Mouse (Mus musculus) spleen, adult 10 weeks (tissue): Measurements from ENCODE around the gene Acvr1b. TPM values are rescaled to one million over a fixed set of nuclear protein-coding genes. Genes with fewer than 3 reads are reported as not detected.

Experiments
- polyA plus RNA-seq: library from polyadenylated mRNA; stranded (reverse); fragments of 350-450 nt; fragmentation: Illumina TruSeq; extraction: RNeasy Lipid Tissue Mini Kit (QIAGEN cat#74804); gene quantifications from one replicate; pipeline ENCODE4 v1.2.3, GENCODE M21; 2015; ENCODE audit warnings: low replicate concordance; ENCODE audit not compliant: insufficient read depth

Gene Acvr1b
- polyA plus RNA-seq, result 15.0 TPM

DNA sequence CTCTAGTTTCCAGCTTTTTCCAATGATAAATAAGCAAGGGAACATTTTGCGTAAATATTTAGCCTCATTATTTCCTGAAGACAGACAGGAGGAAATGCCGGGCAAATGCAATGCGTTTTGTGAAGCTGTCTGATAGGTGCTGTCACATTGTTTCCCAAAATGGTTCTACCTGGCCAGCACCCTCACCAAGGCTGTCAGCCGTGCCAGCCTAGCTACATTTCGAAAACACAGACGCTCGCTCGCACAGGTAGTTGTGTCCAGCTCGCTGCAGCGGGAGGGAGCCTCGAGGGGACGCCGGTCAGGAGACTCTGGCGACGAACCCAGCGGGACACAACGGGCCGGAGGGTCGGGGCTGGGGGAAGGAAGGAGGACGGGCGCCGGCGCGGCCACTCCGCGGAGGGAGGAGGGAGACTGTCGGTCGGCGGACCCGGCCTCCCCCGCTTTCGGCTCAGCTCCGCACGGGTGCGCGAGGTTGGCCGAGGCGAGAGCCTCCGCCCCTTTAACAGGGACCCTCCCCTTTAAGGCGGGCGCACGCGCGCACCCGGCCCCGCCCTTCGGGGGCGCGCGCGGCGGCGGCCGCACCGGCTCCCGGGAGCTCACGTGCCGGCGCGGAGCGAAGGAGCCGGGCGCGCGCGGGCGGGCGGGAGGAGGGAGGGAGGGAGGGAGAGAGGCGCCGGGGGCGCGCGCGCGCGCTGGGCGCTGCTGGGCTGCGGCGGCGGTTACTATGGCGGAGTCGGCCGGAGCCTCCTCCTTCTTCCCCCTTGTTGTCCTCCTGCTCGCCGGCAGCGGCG, at the start of gene Acvr1b:
TSS of gene Acvr1b (plus strand) at position 647 of the 791 bp plus-strand sequence.

GRCm38 (mm10) chr15:101128181-101129089, 45.4 kb upstream of the Acvr1b start, which contains the start of gene Acvrl1:
Gene Acvrl1 (plus strand): TSS chr15:101128522.

DNA sequence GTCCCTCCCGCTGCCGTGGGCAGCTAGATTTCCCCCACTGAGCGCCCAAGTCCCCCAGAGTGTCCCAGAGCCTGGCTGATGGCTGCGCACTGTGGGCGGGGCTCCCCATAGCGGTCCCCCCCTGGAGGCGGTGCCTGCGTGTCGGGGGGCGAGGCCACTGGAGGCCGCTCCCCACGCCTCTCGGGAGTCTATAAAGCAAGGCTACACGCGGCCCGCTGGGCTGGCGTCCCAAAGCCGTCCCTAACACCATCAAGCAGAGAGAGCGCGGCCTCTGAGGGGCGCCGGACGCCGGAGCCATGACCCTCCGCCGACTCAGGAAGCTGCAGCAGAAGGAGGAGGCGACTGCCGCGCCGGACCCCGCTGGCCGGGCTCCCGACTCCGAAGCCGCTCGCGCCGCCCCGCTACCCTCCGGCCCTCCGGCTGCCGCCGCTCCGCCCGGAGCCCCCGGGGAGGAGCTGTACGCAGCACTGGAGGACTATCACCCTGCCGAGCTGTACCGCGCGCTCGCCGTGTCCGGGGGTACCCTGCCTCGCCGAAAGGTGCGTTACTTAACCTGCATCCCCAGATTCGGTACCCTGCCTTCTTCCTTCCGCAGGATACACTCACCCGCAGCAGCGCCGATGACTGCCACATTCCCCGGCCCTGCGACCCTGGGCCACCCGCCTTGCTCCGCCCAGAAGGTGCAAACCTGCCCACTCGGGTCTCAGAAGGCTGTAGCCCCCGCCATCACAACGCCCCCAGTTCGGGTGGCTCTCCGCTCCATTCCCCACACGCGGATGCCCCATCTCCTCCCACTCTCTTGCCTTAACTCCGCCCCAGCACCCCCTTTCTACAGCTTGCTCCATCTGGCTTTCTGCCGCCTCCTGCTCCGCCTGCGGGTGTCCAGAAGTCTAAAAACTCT, 50.4 kb downstream of the Acvr1b start, which contains the start of gene Grasp:
TSS of gene Grasp (plus strand) at position 183 of the 901 bp plus-strand sequence.

DNA sequence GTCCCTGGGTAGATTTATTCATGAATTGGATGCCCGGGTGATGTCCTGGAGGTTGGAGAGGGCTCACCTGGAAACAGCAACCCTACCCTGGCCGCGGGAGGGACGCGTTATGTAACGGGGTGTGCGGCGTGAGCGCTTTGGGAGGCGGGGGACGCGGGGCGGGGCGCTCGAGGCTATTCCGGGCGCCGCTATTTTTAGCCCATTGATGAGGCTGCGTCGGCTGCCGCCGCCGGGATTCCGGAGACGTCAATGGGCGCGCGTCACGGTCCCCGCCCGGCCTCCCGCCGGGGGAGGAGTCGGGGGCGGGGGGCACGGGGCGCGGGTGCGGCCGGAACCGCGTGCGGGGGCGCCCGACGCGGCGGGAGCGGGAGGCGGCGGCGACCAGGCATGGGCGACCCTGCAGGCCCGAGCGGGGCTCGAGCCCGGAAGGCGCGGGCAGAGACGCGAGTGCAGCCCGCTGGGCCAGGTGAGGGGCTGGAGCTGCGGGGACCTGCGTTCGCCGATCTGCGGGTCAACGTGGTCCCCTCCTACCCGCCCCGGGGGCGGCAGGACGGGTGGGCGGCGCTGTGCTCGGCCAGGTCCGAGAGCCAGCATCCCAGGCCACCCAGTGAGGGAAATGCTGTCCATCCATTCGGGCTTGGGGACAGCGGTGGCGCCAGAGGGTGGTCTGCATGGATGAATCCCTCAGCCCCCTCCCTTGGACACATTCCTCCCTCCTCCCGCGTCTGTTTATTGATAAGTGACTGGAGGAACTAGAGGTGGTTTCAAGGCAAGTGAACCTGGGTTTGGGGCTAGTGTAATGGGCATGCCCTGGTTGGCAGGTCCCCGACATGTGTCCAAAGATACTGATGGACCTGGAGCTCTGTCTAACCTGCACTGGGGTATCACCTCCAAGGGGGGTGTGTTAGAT, 80.3 kb downstream of the Acvr1b start, which contains the start of gene Nr4a1:
TSS of gene Nr4a1 (plus strand) at position 384 of the 910 bp plus-strand sequence.

Other genes with a start within 250 kb of the Acvr1b start
- not detected for gene Gm47841, start 126.7 kb upstream of the Acvr1b start, polyA plus RNA-seq
- 1.5 TPM for gene Fignl2, start 95.5 kb upstream of the Acvr1b start, polyA plus RNA-seq
- gene Ankrd33, start 58.3 kb upstream of the Acvr1b start, polyA plus RNA-seq, result not detected
- gene Acvrl1, start 45.5 kb upstream of the Acvr1b start, polyA plus RNA-seq, result 10.7 TPM
- 1.1 TPM for gene Grasp, start 50.1 kb downstream of the Acvr1b start, polyA plus RNA-seq
- 30.7 TPM for gene Nr4a1, start 80.2 kb downstream of the Acvr1b start, polyA plus RNA-seq
- gene Atg101, start 110.2 kb downstream of the Acvr1b start, polyA plus RNA-seq, result 6.4 TPM
- gene 6030408B16Rik, start 119.1 kb downstream of the Acvr1b start, polyA plus RNA-seq, result not detected
- 6.9 TPM for gene Krt80, start 196.1 kb downstream of the Acvr1b start, polyA plus RNA-seq
- gene Krt7, start 237.0 kb downstream of the Acvr1b start, polyA plus RNA-seq, result 1.7 TPM